Mouse (Mus musculus): ENCODE results near the gene Dgat2l6. TPM values are rescaled to one million over a fixed set of nuclear protein-coding genes. Genes with fewer than 3 reads are reported as not detected.

Gene Dgat2l6
- total and polyA plus RNA-seq, 2 experiments, result not detected

DNA sequence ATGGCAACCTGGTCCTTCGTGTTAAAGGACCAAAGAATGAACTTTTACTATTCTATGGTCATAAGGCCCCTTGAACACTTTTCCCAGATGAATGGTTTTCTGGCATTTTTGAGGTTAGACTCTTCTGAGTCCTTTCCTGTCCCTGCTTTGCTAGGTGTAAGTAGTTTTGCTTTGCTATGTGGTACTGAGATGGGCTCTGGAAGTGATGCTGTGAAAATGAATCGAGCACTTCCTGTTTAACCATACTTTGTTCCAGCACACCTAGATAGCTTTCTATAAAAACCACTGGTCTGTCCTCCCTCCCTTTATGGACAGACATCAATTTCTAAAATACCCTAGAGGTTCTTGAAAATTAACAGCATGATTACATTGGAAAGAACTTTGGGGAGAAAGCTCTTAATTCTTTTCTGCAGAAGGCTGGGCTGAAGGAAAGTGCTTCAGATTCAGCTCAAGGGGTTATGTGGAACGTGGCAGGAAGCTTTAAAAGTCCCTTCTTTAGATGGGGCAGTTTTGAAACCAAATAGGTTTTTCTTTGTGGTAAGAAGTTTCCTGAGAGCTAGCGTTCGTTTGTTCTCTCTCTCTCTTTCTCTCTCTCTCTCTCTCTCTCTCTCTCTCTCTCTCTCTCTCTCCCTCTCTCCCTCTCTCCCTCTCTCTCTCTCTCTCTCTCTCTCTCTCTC, 20.3 kb upstream of the Dgat2l6 start:
- Histone ChIP-seq H3K4me1 (ENCODE audit: control insufficient read depth, insufficient read depth, low read length) (no peaks in the 10 kb centered on the region), H3K79me2 (ENCODE audit: control insufficient read depth, insufficient read depth, low read length) (no peaks in the 10 kb centered on the region), H3K27me3 (ENCODE audit: control insufficient read depth, insufficient read depth, low read length) (no peaks in the 10 kb centered on the region), H3K27ac (replicated peaks; ENCODE audit: insufficient read depth, low read depth, low read length) (no peak overlapping the region), H3K9ac (ENCODE audit: low read depth, low read length) (no peak overlapping the region), H3K4me3 (ENCODE audit: insufficient read depth, low read depth, low read length) (no peak overlapping the region), H3K36me3 (ENCODE audit: control insufficient read depth, insufficient read depth, low read length) (peaks cover 16% of the 10 kb centered on the region; the same call in 1 of the 2 replicates)
- TF ChIP-seq CTCF (IDR thresholded peaks at IDR 0.05; ENCODE audit: low read depth, low read length) (no peak), POLR2A (IDR thresholded peaks at IDR 0.05; ENCODE audit: extremely low read depth, insufficient read depth, low read length) (no peak)
- DNase-seq (ENCODE audit: extremely low read depth, low read depth, low spot score), result no peak
- WGBS, result 89% methylated on average over 5 of the region's 5 CpGs

DNA sequence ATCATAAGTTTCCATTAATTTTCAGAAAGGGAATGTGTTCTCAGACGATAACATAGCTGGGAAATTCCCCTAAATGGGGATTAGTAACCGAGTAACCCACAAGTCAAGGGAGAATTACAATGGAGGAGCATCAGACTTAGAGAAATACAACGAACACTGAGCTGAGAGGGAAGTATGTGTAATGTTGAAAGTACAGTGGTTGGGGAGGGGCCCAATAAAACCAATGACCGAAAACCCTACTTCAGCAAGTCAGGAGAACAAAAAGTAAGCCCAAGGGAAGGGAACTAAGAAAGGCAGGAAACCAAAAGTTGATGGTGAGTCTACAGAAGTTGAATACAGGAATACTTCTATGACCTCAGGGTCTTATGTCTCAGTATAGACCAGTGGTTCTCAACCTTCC, 16.5 kb upstream of the Dgat2l6 start:
- Histone ChIP-seq H3K4me3 (ENCODE audit: insufficient read depth, low read depth, low read length) (no peak overlapping the region), H3K27me3 (ENCODE audit: control insufficient read depth, insufficient read depth, low read length) (no peaks in the 10 kb centered on the region), H3K36me3 (ENCODE audit: control insufficient read depth, insufficient read depth, low read length) (peaks cover 16% of the 10 kb centered on the region; the same call in 1 of the 2 replicates), H3K27ac (replicated peaks; ENCODE audit: insufficient read depth, low read depth, low read length) (no peak overlapping the region), H3K79me2 (ENCODE audit: control insufficient read depth, insufficient read depth, low read length) (no peaks in the 10 kb centered on the region), H3K9ac (ENCODE audit: low read depth, low read length) (no peak overlapping the region), H3K4me1 (ENCODE audit: control insufficient read depth, insufficient read depth, low read length) (no peaks in the 10 kb centered on the region)
- peak; percentile 13 for DNase-seq (ENCODE audit: extremely low read depth, low read depth, low spot score)
- no peak for TF ChIP-seq CTCF (IDR thresholded peaks at IDR 0.05; ENCODE audit: low read depth, low read length)
- no peak for TF ChIP-seq POLR2A (IDR thresholded peaks at IDR 0.05; ENCODE audit: extremely low read depth, insufficient read depth, low read length)
- WGBS, result 93% methylated on average over 4 of the region's 4 CpGs

DNA sequence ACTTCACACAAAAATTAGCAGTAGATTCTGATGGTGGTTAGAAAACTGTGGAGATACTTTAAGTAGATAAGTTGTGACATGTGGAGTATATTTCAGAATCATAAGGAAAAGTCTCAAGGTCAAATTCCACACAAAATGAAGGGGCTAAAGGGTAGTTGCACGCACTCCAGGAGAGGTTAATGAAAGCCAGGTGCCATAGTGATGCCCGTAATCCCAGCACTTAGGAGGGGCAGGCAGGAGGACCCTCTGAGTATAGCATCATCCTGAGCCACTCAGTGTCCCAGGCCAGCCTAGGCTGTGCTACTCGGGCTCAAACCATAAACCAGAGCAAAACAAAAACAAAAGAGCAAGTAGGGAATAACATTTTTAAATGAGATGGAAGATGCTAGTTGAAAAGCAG, 14.7 kb upstream of the Dgat2l6 start:
- no peak overlapping the region for H3K9ac ChIP-seq (ENCODE audit: low read depth, low read length)
- no peak for TF ChIP-seq POLR2A (IDR thresholded peaks at IDR 0.05; ENCODE audit: extremely low read depth, insufficient read depth, low read length)
- no peak for TF ChIP-seq CTCF (IDR thresholded peaks at IDR 0.05; ENCODE audit: low read depth, low read length)
- WGBS, result 90% methylated on average over 3 of the region's 3 CpGs

DNA sequence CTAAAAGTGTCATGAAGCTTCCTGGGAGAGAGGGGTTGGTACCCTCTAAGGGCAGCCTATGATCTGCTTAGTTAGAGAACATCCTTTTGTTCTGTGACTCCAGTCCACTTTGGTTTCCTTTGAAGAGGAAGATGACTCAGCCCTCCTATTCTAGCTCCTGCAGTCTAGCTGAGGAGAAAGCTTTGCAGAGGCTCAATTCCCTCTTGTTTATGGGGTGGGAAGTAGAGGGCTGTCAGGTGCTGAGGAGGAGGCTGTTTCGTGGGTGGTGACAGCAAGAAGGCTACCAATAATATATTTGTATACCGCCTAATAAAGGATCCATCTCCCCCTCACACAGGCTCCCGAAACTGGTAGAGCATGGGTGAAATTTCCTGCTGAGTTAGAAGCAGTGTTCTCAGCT, 8.0 kb upstream of the Dgat2l6 start:
- H3K4me3 ChIP-seq (ENCODE audit: insufficient read depth, low read depth, low read length), result no peak overlapping the region
- WGBS, result 95% methylated on average over 3 of the region's 3 CpGs
- DNase-seq (ENCODE audit: extremely low read depth, low read depth, low spot score), result no peak
- H3K27me3 ChIP-seq (ENCODE audit: control insufficient read depth, insufficient read depth, low read length), result no peaks in the 10 kb centered on the region
- H3K36me3 ChIP-seq (ENCODE audit: control insufficient read depth, insufficient read depth, low read length), result peaks cover 8% of the 10 kb centered on the region; the same call in 1 of the 2 replicates
- TF ChIP-seq CTCF (IDR thresholded peaks at IDR 0.05; ENCODE audit: low read depth, low read length), result no peak
- no peak for TF ChIP-seq POLR2A (IDR thresholded peaks at IDR 0.05; ENCODE audit: extremely low read depth, insufficient read depth, low read length)
- no peak overlapping the region for H3K9ac ChIP-seq (ENCODE audit: low read depth, low read length)
- H3K27ac ChIP-seq (replicated peaks; ENCODE audit: insufficient read depth, low read depth, low read length), result no peak overlapping the region
- no peaks in the 10 kb centered on the region; the same call in 1 of the 2 replicates for H3K4me1 ChIP-seq (ENCODE audit: control insufficient read depth, insufficient read depth, low read length)
- H3K79me2 ChIP-seq (ENCODE audit: control insufficient read depth, insufficient read depth, low read length), result no peaks in the 10 kb centered on the region

More for the DNA sequence above, 14.7 kb upstream of the Dgat2l6 start:
- Histone ChIP-seq H3K36me3 (ENCODE audit: control insufficient read depth, insufficient read depth, low read length) (peaks cover 17% of the 10 kb centered on the region; the same call in 1 of the 2 replicates), H3K79me2 (ENCODE audit: control insufficient read depth, insufficient read depth, low read length) (no peaks in the 10 kb centered on the region), H3K27ac (replicated peaks; ENCODE audit: insufficient read depth, low read depth, low read length) (no peak overlapping the region), H3K27me3 (ENCODE audit: control insufficient read depth, insufficient read depth, low read length) (no peaks in the 10 kb centered on the region), H3K4me1 (ENCODE audit: control insufficient read depth, insufficient read depth, low read length) (no peaks in the 10 kb centered on the region), H3K4me3 (ENCODE audit: insufficient read depth, low read depth, low read length) (no peak overlapping the region)
- no peak for DNase-seq (ENCODE audit: extremely low read depth, low read depth, low spot score)

DNA sequence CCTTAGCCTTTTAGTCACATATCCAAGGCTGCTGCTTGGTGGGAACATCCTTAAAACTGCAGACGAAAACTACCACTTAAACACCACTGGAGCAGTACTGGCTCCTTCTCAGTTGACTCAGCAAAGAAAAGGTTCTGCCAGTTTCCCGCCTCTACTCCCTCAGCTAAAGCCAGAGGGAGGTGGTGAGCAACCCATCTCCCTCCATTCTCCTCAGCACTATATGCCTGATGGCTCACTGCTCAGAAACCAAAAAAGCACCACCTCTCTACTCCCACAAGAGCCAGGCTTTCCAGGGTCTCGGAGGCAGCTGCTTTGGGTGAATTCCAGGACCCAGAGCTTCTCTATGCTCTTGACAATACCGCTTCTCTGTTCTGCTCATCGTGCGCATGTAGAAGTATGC, 7.0 kb upstream of the Dgat2l6 start:
- Histone ChIP-seq H3K4me1 (ENCODE audit: control insufficient read depth, insufficient read depth, low read length) (no peaks in the 10 kb centered on the region; the same call in 1 of the 2 replicates), H3K27me3 (ENCODE audit: control insufficient read depth, insufficient read depth, low read length) (no peaks in the 10 kb centered on the region), H3K4me3 (ENCODE audit: insufficient read depth, low read depth, low read length) (no peak overlapping the region), H3K79me2 (ENCODE audit: control insufficient read depth, insufficient read depth, low read length) (no peaks in the 10 kb centered on the region), H3K27ac (replicated peaks; ENCODE audit: insufficient read depth, low read depth, low read length) (no peak overlapping the region), H3K36me3 (ENCODE audit: control insufficient read depth, insufficient read depth, low read length) (peaks cover 8% of the 10 kb centered on the region; the same call in 1 of the 2 replicates), H3K9ac (ENCODE audit: low read depth, low read length) (no peak overlapping the region)
- 86% methylated on average over 6 of the region's 6 CpGs for WGBS
- no peak for DNase-seq (ENCODE audit: extremely low read depth, low read depth, low spot score)
- TF ChIP-seq POLR2A (IDR thresholded peaks at IDR 0.05; ENCODE audit: extremely low read depth, insufficient read depth, low read length) (no peak), CTCF (IDR thresholded peaks at IDR 0.05; ENCODE audit: low read depth, low read length) (no peak)

DNA sequence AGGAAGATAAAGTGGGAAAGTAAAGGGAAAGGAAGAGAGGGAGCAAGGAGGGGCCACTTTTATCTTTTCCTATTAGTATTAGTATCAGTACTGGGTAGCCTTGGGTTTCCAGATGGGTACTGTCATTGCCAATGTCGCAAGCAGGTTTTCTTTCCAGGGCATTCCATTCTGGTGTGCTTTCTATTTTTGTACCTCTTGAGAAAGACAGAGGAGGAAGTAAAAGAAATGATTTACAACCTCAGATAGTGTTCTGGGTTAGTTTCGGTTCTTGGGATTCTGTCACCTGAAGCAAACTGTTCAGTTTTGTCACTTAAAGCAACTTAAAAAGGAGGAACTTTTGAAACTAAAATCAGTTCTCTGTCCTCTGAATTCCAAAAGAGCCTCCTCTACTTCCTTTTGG, 6.1 kb upstream of the Dgat2l6 start:
- Histone ChIP-seq H3K79me2 (ENCODE audit: control insufficient read depth, insufficient read depth, low read length) (no peaks in the 10 kb centered on the region), H3K36me3 (ENCODE audit: control insufficient read depth, insufficient read depth, low read length) (peaks cover 8% of the 10 kb centered on the region; the same call in 1 of the 2 replicates), H3K9ac (ENCODE audit: low read depth, low read length) (no peak overlapping the region), H3K4me1 (ENCODE audit: control insufficient read depth, insufficient read depth, low read length) (no peaks in the 10 kb centered on the region; the same call in 1 of the 2 replicates), H3K4me3 (ENCODE audit: insufficient read depth, low read depth, low read length) (no peak overlapping the region), H3K27me3 (ENCODE audit: control insufficient read depth, insufficient read depth, low read length) (no peaks in the 10 kb centered on the region), H3K27ac (replicated peaks; ENCODE audit: insufficient read depth, low read depth, low read length) (no peak overlapping the region)
- no peak for TF ChIP-seq POLR2A (IDR thresholded peaks at IDR 0.05; ENCODE audit: extremely low read depth, insufficient read depth, low read length)
- whole genome bisulfite sequencing, result 77% methylated on average over 2 of the region's 2 CpGs
- no peak for DNase-seq (ENCODE audit: extremely low read depth, low read depth, low spot score)
